Mouse (Mus musculus) liver, adult 2 months (tissue): ENCODE measurements at regions not wholly inside any gene's neighbourhood (a gene's known extent, or its start where the extent isn't known, plus 50 kb on each side); places are given as distances from the start of the nearest gene placed in this dataset.

Experiments
- CTCF ChIP-seq: fragments of 200-500 bp; IDR thresholded peaks from 2 replicates; pipeline ENCODE4 v1.5.1; 2011; ENCODE audit warnings: low read depth, low read length, control low read depth
- POLR2A ChIP-seq: fragments of 200-500 bp; IDR thresholded peaks from 2 replicates; pipeline ENCODE4 v1.6.1; 2011; ENCODE audit warnings: low read length, control low read depth; ENCODE audit not compliant: insufficient read depth; ENCODE audit errors: extremely low read depth

DNA sequence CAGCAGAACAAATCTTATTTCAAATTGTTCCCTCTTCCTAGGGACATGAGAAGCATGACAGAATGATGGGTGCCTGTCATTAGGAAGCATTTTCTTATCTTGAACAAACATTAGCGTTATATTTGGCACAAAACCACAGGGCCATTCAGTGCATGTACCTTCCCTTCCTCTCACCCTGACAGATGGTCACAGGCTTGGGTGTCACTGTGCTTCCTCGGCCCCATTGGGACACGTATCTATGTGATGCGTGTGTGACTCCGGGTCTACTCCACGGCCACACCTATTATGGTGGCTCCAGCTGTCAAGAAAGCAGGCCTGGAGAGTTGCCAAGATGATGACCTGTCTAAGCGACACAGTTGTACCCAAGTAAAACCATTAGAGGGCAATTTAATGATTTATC is 298.5 kb upstream of the Pabpc6 start:
- TF ChIP-seq CTCF = no peak
- no peak for TF ChIP-seq POLR2A
